Mouse (Mus musculus) cerebellum, postnatal 36 days (tissue): ENCODE measurements around the gene Ubl5.
"Not testable (repeated sequence)": the region's sequence is repeated elsewhere in the genome, so short reads cannot be mapped to it uniquely, and the experiment has no call there.

Experiments
- DNase-seq, 2 experiments: peaks; one replicate each; pipeline ENCODE4 v3.0.0; 2021 to 2022; ENCODE audit warnings: mixed read lengths in 2 of 2

The Ubl5 gene

DNA sequence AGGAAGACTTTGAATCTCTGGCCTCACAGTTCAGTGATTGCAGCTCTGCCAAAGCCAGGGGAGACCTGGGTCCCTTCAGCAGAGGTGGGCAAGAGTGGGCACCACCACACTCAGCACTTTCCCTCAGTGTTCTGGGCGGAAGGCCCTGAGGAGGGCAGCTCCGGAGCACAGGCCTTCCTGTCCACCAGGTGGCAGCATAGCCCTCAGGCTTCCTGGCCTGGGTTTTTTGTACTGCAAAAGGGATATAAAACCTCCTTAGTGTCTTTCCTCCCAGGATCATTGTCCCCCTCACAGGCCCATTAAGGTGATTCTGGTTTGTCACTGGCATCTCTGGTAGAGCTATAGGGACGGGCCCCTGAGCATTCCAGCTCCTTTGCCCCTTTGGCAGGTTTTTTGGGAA lies 19.6 kb downstream of the Ubl5 start:
- peak; percentile 62 to 68 for DNase-seq

DNA sequence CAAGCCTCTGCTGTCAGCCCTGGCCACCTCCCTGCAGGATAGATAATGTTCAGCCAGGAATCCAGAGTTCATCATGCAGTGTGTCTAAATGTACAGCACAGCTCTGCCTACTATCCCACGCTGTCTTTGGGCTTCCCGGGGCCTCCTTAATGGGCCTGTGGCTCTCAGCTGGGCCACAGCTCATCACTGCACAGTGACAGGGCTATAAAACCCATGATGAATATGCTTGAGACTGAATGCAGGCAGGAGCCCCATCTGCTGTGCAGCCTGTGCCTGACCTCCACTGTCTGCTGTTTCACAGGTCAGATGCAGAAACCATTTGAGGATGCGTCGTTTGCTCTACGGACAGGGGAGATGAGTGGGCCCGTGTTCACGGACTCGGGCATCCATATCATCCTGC lies 20.2 kb downstream of the Ubl5 start:
- DNase-seq, result no peak

DNA sequence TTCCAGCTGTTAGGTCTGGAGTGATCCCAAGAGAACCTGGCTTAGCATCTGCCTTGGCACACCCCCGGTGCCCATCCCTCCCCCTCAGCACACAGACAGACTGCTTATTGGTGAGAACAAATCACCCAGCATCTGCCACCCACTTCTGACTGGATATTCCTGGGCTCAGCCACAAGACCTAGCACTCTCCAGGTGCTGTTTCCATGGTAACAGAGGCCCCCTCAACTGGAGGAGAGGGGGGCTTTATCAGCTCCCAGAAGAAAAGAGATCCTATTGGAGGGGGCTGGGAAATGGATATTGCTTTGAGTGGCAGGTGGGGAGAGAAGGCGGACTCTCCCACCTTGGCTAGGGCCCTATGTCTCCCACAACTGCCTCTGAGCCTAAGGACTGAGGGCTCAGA lies 21.3 kb downstream of the Ubl5 start:
- no peak for DNase-seq

DNA sequence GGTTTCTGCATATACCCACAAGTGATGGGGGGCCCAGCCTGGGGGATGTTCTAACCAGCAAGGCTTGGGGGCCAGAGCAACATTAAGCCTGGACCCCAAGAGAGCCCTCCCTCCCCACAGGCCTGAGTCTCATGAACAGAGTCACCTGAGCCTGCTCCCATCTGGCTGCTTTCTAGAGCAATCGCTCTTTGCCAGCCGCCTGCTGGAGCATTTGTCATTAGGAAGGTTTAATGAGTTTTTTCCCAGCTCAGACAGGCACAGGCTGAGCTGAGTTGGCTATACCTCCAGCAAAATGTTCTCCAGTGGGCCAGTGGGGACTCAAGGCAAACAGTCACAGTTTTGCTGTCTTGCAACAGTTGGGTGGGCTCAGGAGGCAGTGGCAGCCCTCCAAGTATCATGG lies 21.7 kb downstream of the Ubl5 start:
- DNase-seq, result no peak

DNA sequence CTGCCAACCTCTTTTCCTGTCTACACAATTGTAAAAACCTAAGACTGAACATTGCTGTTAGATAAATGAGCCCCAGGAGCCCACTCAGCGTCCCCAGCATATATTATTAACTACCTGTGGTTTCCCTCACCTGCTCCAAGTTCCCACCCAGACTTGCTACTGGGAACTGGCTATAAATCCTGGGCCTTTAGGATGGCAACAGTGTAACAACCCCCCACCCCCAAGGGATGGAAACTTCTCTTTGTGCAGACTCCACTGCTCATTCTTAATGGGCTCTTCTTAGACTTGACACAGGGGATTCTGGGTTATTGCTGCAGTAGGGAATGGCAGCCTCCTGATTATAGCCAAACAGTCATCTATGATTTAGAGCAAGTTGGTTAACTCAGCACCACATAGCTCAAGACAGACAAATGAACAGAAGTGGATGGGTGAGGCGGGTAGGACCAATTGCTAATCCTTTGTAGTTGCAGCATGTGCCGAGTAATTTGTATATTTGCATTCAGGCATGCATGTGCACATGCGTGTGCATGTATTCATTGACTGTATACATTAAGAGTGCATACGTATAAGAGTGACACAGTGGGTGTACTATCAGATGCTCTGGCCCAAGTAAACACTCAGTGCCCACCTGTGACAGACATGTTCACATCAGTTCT lies 22.4 kb downstream of the Ubl5 start:
- DNase-seq, result no peak

DNA sequence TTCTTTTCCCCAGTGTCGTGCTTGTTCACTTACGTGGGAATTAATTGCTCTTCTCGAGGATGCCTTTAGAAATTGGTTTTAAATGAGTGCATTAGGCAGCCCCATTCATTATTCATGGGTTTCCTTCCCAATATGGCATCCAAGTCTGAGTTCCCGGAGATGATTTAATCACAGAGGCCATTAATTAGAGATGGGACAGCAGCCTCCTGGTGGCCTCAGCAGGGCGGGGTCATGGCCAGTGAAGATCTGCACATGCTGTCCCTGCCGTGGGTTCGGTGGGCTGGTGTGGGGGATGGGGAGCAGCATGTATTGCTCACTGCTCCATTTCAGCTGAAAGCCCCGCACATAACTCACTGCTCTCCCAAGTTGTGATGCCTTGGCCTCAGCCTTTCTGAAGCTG lies 23.2 kb downstream of the Ubl5 start:
- DNase-seq, result no peak

DNA sequence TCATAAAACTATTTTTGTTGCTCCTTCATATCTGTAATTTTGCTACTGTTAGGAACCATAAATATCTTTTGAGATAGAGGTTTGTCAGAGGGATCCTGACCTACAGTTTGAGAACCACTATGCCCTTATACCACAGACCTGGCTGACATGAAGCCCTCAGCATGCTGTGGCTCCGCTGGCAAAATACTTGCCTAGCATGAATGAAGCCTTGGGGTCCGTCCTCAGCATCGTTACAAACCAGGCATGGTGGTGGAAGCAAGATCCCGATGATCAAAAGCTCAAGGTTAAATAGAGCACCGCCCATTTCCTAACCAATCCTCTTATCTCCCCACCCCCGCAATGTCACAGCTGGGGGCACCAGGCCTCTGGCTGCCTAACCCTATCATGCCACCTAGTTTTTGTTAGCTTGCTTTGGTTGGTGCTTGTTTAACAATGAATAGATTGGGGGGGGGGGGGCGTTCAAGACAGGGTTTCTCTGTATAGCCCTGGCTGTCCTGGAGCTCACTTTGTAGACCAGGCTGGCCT lies 23.9 kb downstream of the Ubl5 start:
- DNase-seq, result no peak

DNA sequence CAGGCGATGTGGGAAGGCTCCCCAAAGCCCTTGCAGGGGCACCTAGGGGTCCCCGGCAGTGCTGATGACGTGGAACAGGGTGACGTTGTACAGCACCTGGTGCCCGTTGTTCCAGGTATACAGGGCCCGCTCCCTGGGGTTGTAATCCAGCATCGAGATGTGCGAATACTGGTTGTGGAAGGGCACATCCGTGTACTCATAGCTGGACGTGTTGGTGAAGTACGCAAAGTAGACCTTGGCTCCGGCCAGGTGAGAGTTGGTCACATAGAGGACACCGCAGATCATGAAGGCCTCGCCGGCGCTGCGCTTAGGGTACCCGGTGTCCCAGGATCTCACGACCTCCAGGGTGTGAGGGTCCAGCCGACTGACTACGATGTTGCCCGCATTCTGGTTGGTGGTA lies 25.4 kb downstream of the Ubl5 start:
- no peak for DNase-seq

DNA sequence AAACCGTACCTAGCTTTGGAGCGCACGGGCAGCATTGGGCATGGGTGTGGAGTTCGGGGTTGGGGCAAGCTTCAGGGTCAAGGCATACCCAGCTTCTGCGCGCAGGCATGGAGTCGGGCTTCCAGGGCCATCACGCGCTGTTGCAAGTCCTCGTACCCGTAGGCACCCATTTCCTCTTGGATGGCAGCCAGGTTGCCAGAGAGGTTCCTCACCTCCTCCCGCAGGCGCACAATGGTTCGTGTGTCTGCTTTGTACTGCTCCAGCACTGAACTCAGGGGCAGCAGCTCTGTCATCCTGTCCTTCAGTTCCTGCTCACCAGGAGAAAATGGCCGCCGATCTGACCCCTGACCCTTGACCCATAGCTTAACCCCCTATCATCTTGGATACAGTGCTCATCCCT lies 29.4 kb downstream of the Ubl5 start:
- DNase-seq, result no peak

DNA sequence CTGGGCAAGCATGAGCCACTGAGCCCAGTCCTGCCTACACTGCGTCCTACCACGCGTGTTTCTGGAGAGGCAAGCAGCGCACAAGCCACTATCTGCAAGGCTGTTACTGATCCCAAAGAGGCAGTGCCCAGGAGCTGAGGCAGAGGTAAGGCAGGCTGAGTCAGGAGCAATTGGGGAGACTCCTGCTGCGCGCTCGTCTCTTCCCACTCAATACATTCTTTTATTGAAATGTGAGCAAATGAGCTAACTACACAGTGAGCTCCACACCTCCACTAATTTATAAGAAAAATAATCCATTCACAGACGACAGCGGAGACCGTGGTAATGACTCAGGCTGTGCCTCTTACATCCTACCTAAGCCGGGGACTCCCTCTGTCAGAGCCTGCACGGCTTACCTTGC lies 35.2 kb downstream of the Ubl5 start:
- no peak for DNase-seq

DNA sequence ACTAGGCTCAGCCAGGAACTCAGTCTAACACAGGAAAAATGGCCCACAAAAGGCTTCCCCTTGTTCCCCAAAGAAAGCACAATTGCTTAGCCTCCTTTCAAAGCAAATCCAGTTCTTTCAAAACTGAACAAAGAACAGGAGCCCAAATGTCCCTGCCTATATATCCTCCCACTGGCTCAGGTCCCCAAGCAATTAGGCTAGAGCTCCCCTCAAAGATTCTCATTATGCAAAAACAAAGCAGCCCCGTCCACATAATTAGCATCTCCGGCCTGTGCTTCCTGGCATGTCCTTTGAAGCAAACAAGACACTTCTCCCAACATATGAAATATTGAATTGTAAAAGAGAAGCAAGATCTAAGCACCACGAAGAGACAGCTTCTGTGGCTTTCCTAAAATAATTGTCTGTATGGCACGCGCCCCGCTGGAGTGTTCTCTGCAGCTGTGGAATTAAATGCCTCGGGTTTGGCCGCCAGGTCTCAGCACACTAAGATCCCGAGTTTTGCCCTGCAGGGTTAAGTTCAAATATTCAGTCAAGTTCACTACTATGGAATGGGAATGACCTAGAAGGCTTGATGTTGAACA lies 37.8 kb downstream of the Ubl5 start:
- no peak for DNase-seq

DNA sequence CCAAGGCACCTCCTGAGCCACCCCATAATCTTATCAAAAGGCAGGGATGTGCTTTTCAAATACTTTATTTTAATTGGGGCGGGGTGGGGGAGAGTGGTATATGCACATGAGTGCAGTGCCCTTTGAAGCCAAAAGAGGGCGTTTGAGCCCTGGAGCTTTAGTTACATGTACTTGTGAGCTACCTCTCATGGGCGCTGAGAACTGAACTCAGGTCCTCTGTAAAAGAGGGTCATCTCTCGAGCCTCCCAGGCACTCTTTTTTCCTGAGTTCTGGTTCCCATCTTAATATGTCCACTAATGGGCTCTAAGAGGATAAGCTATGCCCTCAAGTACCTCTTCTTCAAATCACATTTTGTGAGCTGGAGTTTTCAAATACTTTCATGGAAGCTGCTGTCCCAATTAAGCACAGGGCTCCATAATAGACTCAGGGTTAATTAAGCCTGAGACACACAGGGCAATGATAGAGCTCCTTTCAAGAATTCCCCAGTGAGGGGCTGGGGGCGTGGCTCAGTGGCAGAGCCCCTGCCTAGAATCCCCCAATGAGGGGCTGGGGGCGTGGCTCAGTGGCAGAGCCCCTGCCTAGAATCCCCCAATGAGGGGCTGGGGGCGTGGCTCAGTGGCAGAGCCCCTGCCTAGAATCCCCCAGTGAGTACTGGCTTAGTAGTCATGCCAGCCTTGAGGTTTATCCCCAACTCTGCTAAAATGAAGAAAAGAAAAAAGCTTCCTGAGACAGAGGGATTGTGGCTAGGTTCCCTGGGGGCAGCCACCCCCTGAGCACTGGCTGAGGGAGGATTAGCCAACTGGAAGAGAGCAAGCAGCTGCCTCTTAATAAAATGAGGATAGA lies 39.1 kb downstream of the Ubl5 start:
- DNase-seq, result no peak

DNA sequence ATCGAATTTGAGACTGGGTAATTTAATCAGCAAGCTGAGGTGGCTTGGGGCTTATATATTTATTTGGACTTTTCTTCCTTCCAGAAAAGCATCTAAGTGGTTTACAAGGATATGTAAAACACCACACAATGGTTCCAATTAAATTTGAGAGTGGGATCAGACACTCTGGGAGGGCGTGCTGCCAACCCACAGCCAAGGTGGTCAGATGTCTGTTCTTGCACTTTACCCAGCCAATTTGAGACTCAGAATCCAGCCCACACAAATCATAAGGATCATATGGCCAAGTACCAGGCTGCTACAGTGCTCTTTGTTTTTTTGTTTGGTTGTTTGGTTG lies 39.7 kb downstream of the Ubl5 start:
- DNase-seq, result no peak

DNA sequence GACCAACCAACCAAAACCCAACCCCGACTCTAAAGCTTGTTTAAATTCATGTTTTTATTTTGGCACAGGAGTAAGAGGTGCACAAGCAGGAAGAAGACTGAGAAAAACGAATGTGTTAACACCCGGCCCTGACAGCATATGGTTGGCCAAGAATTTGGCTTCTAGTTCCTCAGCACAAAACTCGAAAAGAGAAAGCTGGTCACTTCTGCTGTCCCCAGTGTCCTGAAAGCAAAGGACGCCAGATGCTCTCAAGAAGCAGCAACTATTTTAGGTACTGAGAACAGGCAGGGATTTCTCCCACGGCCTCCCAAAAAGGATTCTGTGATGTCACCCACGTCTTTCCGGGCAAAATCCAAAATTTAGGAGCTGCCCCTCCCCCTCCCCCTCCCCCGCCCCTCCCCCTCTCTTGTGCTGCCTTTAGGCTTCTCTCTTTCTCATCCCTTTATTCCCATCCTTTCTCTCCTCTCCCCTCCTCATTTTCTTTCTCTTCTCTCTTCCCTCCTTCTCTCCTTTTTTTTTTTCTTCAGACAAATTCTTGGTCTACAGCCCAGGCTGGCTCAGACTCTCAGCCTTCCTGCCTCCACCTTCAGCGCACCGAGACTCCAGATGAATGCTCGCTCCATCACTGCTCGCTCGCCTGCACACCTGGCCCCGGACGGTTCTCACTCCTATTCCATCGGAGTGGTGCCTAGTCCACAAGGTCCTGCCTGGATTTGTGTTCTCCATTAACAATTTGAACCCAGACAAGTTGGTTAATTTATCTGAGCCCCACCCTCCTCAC lies 42.6 kb downstream of the Ubl5 start:
- no peak for DNase-seq

DNA sequence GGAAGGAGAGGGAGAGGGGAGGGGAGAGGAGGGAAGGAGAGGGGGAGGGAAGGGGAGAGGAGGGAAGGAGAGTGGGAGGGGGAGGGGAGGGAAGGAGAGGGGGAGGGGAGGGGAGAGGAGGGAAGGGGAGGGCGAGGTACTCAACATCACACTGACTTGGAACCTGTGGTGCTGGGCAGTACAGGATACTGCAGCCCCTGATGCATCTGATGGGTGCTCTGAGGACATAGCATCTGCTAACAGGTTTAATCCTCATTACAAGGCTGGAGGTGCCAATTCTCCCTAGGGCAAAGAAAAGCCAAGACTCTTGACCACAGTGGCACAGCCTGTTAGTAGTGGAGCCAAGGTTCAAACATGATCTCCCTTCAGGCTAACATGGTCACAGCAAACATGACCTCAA lies 46.7 kb downstream of the Ubl5 start:
- DNase-seq, result no peak

DNA sequence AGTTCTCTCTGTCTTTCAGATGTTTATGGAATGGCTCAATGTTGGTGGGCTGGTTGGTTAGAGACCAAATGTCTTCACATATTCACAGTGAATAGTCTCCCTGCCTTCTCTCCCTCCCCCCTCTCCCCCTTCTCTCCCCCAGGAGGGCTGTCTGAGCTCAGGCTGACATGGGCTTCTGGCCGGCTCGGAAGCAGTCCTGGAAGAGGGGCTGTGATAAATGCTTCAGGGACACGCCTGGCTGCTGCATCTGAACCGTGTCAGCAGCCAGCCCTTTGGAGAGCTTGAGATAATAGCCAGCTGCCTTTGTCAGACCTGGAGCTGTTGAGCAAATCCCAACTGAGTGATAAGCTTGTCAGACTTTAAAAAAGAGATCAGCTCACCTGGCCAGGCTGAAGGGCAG lies 47.2 kb downstream of the Ubl5 start:
- DNase-seq, result no peak

DNA sequence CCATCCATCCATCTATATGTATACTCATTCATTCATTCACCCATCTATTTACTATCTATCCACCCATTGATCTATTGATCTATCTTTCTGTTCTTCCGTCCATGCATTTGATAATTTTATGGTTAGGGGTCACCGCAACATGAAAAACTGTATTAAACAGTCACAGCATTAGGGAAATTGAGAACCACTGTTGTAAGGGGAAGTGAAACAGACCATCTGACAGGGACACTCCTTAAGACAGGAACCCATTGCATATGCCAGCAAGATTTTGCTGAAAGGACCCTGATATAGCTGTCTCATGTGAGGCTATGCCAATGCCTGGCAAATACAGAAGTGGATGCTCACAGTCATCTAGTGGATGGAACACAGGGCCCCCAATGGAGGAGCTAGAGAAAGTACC lies 47.8 kb downstream of the Ubl5 start:
- DNase-seq, result not testable (repeated sequence)

DNA sequence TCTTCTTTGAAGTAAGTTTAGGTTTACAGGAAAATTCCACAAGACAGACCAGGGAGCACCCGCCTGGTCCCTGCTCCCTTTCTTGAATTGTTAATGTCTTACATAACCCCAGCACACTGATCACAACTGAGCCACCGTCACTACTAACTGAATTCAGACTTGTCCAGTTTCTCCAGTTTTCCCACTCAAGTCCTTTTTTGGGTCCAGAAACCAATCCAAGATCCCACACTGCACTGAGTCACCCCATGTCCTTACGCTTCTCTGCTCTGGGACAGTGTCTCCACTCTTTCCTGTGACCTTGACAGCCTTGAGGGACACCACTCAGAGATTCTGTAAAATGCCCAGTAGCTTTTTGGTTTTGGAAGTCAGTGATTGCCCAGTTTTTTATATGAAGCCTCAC lies 50.2 kb downstream of the Ubl5 start:
- no peak for DNase-seq

DNA sequence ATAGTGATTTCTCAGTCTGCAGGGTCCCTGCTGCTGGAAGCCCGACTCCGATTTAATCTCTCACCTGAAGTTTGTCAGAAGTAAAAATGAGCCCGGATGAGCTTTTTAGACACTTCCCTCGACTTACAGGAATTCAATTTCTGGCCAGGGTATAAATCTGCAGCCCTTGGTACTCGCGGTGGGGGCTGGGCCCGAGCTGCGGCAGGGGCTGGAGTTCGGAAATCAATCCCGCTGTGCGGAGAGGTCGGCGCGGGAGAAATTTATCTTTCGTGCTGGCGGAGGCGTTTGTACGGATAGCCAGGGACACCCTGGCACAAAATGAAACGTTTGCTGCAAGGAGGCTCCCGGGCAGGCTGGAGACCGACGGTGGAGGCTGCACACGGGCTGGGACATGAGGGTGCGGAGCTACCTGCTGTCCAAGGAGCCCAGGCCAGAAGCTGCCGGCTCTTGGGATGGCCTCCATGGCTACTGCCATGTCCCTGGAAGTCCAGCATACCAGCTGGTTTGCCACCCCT lies 52.1 kb downstream of the Ubl5 start:
- peak in 1 of 2 experiments; percentile 13 for DNase-seq

DNA sequence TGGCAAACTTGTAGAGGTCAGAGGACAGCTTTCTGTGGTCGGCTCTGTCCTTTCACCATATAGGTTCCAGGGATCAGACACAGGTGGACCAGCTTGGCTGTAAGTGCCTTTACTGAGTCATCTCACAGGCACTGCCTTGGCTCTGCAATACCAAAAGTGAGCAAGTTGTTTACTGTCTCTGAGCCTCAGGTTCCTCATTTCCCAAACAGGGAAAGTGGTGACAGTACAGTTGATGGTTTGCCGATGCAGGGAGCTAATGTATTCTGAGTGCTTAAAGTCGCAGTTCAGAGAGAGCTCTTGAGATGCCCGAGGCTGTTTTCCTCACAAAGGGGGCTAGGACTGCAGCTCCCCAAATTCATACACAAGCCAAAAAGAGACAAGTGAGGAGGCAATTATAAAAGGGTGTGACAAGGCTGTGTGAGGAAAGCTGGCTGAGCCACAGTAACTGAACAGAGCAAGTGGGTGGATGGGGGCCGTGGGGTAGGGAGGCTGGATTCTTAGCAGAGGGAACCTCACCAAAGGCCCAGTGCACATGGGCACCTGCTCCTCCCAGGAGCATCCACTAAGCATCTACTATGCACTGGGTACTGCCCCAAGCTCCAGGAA lies 53.5 kb downstream of the Ubl5 start:
- DNase-seq, result no peak
